Mouse (Mus musculus): ENCODE results near the gene Cmip. TPM values are rescaled to one million over a fixed set of nuclear protein-coding genes. Genes with fewer than 3 reads are reported as not detected.

The Cmip gene
- polyA plus RNA-seq, 1 experiment from 2014 or later, result 131 TPM

GRCm38 (mm10) chr8:117284768-117285484 lies 28.1 kb downstream of the Cmip start:
- H3K9ac ChIP-seq, result no peak overlapping the region
- 87% methylated on average over 9 of the region's 9 CpGs for WGBS
- no peak overlapping the region for H3K27ac ChIP-seq
- H3K4me2 ChIP-seq (replicated peaks), result no peak overlapping the region
- no peaks in the 10 kb centered on the region for H3K27me3 ChIP-seq (ENCODE audit: control insufficient read depth, insufficient read depth, low read length)
- DNase-seq (ENCODE audit: low spot score), result no peak
- ATAC-seq (ENCODE audit: low FRiP score), result no peak
- peaks cover 7% of the 10 kb centered on the region; the same call in 1 of the 2 replicates for H3K36me3 ChIP-seq (replicated peaks; ENCODE audit: control insufficient read depth, insufficient read depth)
- no peaks in the 10 kb centered on the region for H3K9me3 ChIP-seq (ENCODE audit: control insufficient read depth, low read length)
- H3K4me1 ChIP-seq (replicated peaks; ENCODE audit: control insufficient read depth, insufficient read depth, low read length), result peaks cover 18% of the 10 kb centered on the region
- H3K4me3 ChIP-seq (replicated peaks; ENCODE audit: low read length), result no peak overlapping the region

- no peak overlapping the region for H3K4me2 ChIP-seq (replicated peaks)
- peaks cover 7% of the 10 kb centered on the region; the same call in 1 of the 2 replicates for H3K36me3 ChIP-seq (replicated peaks; ENCODE audit: control insufficient read depth, insufficient read depth)
- WGBS, result 83% methylated on average over 8 of the region's 8 CpGs
- H3K4me3 ChIP-seq (replicated peaks; ENCODE audit: low read length), result no peak overlapping the region
- H3K9me3 ChIP-seq (ENCODE audit: control insufficient read depth, low read length), result no peaks in the 10 kb centered on the region
- H3K27ac ChIP-seq, result no peak overlapping the region
- no peaks in the 10 kb centered on the region for H3K27me3 ChIP-seq (ENCODE audit: control insufficient read depth, insufficient read depth, low read length)
- no peak for DNase-seq (ENCODE audit: low spot score)
- H3K9ac ChIP-seq, result no peak overlapping the region
- no peak for ATAC-seq (ENCODE audit: low FRiP score)
- peaks cover 26% of the 10 kb centered on the region for H3K4me1 ChIP-seq (replicated peaks; ENCODE audit: control insufficient read depth, insufficient read depth, low read length)
Observed at GRCm38 (mm10) chr8:117287966-117288365, 31.1 kb downstream of the Cmip start.

- Histone ChIP-seq H3K36me3 (replicated peaks; ENCODE audit: control insufficient read depth, insufficient read depth) (peaks cover 7% of the 10 kb centered on the region; the same call in 1 of the 2 replicates), H3K4me3 (replicated peaks; ENCODE audit: low read length) (no peak overlapping the region), H3K9me3 (ENCODE audit: control insufficient read depth, low read length) (no peaks in the 10 kb centered on the region), H3K4me2 (replicated peaks) (no peak overlapping the region), H3K27ac (no peak overlapping the region), H3K27me3 (ENCODE audit: control insufficient read depth, insufficient read depth, low read length) (no peaks in the 10 kb centered on the region), H3K4me1 (replicated peaks; ENCODE audit: control insufficient read depth, insufficient read depth, low read length) (peaks cover 35% of the 10 kb centered on the region), H3K9ac (no peak overlapping the region)
- no peak for ATAC-seq (ENCODE audit: low FRiP score)
- 75% methylated on average over 9 of the region's 9 CpGs for WGBS
- DNase-seq (ENCODE audit: low spot score), result no peak
Observed at GRCm38 (mm10) chr8:117289016-117289415, 32.2 kb downstream of the Cmip start.

- peaks cover 7% of the 10 kb centered on the region; the same call in 1 of the 2 replicates for H3K36me3 ChIP-seq (replicated peaks; ENCODE audit: control insufficient read depth, insufficient read depth)
- H3K4me1 ChIP-seq (replicated peaks; ENCODE audit: control insufficient read depth, insufficient read depth, low read length), result peaks cover 40% of the 10 kb centered on the region
- H3K9ac ChIP-seq, result no peak overlapping the region
- DNase-seq (ENCODE audit: low spot score), result no peak
- 75% methylated on average over 7 of the region's 7 CpGs for WGBS
- H3K4me3 ChIP-seq (replicated peaks; ENCODE audit: low read length), result no peak overlapping the region
- H3K9me3 ChIP-seq (ENCODE audit: control insufficient read depth, low read length), result no peaks in the 10 kb centered on the region
- no peak overlapping the region for H3K27ac ChIP-seq
- no peak overlapping the region for H3K4me2 ChIP-seq (replicated peaks)
- no peaks in the 10 kb centered on the region for H3K27me3 ChIP-seq (ENCODE audit: control insufficient read depth, insufficient read depth, low read length)
- no peak for ATAC-seq (ENCODE audit: low FRiP score)
Observed at GRCm38 (mm10) chr8:117290506-117290905, 33.6 kb downstream of the Cmip start.

- Histone ChIP-seq H3K4me1 (replicated peaks; ENCODE audit: control insufficient read depth, insufficient read depth, low read length) (peaks cover 40% of the 10 kb centered on the region), H3K36me3 (replicated peaks; ENCODE audit: control insufficient read depth, insufficient read depth) (no peaks in the 10 kb centered on the region), H3K9me3 (ENCODE audit: control insufficient read depth, low read length) (no peaks in the 10 kb centered on the region), H3K4me2 (replicated peaks) (no peak overlapping the region), H3K27ac (no peak overlapping the region), H3K4me3 (replicated peaks; ENCODE audit: low read length) (no peak overlapping the region), H3K27me3 (ENCODE audit: control insufficient read depth, insufficient read depth, low read length) (no peaks in the 10 kb centered on the region), H3K9ac (no peak overlapping the region)
- ATAC-seq (ENCODE audit: low FRiP score) (no peak), DNase-seq (ENCODE audit: low spot score) (peak; percentile 36)
- WGBS, result 28% methylated on average over 8 of the region's 8 CpGs
Observed at GRCm38 (mm10) chr8:117292262-117292661, 35.4 kb downstream of the Cmip start.

GRCm38 (mm10) chr8:117294812-117295211 lies 37.9 kb downstream of the Cmip start:
- Histone ChIP-seq H3K9me3 (ENCODE audit: control insufficient read depth, low read length) (no peaks in the 10 kb centered on the region), H3K36me3 (replicated peaks; ENCODE audit: control insufficient read depth, insufficient read depth) (no peaks in the 10 kb centered on the region), H3K4me3 (replicated peaks; ENCODE audit: low read length) (no peak overlapping the region), H3K9ac (no peak overlapping the region), H3K27me3 (ENCODE audit: control insufficient read depth, insufficient read depth, low read length) (no peaks in the 10 kb centered on the region), H3K4me1 (replicated peaks; ENCODE audit: control insufficient read depth, insufficient read depth, low read length) (peaks cover 51% of the 10 kb centered on the region), H3K27ac (no peak overlapping the region), H3K4me2 (replicated peaks) (no peak overlapping the region)
- 67% methylated on average over 10 of the region's 10 CpGs for WGBS
- no peak for DNase-seq (ENCODE audit: low spot score)
- ATAC-seq (ENCODE audit: low FRiP score), result no peak

GRCm38 (mm10) chr8:117297913-117298518 lies 41.2 kb downstream of the Cmip start:
- Histone ChIP-seq H3K27ac (no peak overlapping the region), H3K27me3 (ENCODE audit: control insufficient read depth, insufficient read depth, low read length) (no peaks in the 10 kb centered on the region), H3K36me3 (replicated peaks; ENCODE audit: control insufficient read depth, insufficient read depth) (no peaks in the 10 kb centered on the region), H3K4me3 (replicated peaks; ENCODE audit: low read length) (no peak overlapping the region), H3K4me1 (replicated peaks; ENCODE audit: control insufficient read depth, insufficient read depth, low read length) (peaks cover 35% of the 10 kb centered on the region), H3K9me3 (ENCODE audit: control insufficient read depth, low read length) (no peaks in the 10 kb centered on the region), H3K4me2 (replicated peaks) (no peak overlapping the region), H3K9ac (no peak overlapping the region)
- no peak for ATAC-seq (ENCODE audit: low FRiP score)
- DNase-seq (ENCODE audit: low spot score), result peak; percentile 22
- WGBS, result 81% methylated on average over 12 of the region's 12 CpGs

- H3K4me3 ChIP-seq (replicated peaks; ENCODE audit: low read length), result no peak overlapping the region
- no peak overlapping the region for H3K9ac ChIP-seq
- no peak overlapping the region for H3K27ac ChIP-seq
- H3K9me3 ChIP-seq (ENCODE audit: control insufficient read depth, low read length), result no peaks in the 10 kb centered on the region
- DNase-seq (ENCODE audit: low spot score), result no peak
- H3K4me2 ChIP-seq (replicated peaks), result no peak overlapping the region
- no peaks in the 10 kb centered on the region for H3K36me3 ChIP-seq (replicated peaks; ENCODE audit: control insufficient read depth, insufficient read depth)
- peaks cover 36% of the 10 kb centered on the region for H3K4me1 ChIP-seq (replicated peaks; ENCODE audit: control insufficient read depth, insufficient read depth, low read length)
- ATAC-seq (ENCODE audit: low FRiP score), result no peak
- 84% methylated on average over 10 of the region's 10 CpGs for WGBS
- no peaks in the 10 kb centered on the region for H3K27me3 ChIP-seq (ENCODE audit: control insufficient read depth, insufficient read depth, low read length)
Observed at GRCm38 (mm10) chr8:117299204-117299603, 42.3 kb downstream of the Cmip start.

- Histone ChIP-seq H3K4me3 (replicated peaks; ENCODE audit: low read length) (no peak overlapping the region), H3K9me3 (ENCODE audit: control insufficient read depth, low read length) (no peaks in the 10 kb centered on the region), H3K9ac (no peak overlapping the region), H3K27me3 (ENCODE audit: control insufficient read depth, insufficient read depth, low read length) (no peaks in the 10 kb centered on the region), H3K4me2 (replicated peaks) (no peak overlapping the region), H3K4me1 (replicated peaks; ENCODE audit: control insufficient read depth, insufficient read depth, low read length) (peaks cover 35% of the 10 kb centered on the region), H3K36me3 (replicated peaks; ENCODE audit: control insufficient read depth, insufficient read depth) (no peaks in the 10 kb centered on the region), H3K27ac (0 out of 2 replicates have a peak overlapping the region, but pooled peaks have one; percentile 51)
- DNase-seq (ENCODE audit: low spot score) (no peak), ATAC-seq (ENCODE audit: low FRiP score) (no peak)
- WGBS, result 53% methylated on average over 7 of the region's 7 CpGs
Observed at GRCm38 (mm10) chr8:117300188-117300587, 43.3 kb downstream of the Cmip start.
